Mouse (Mus musculus): ENCODE data around the gene Ptpre.
"Not testable (repeated sequence)": the region's sequence is repeated elsewhere in the genome, so short reads cannot be mapped to it uniquely, and the experiment has no call there.

The Ptpre gene

GRCm38 (mm10) chr7:135537341-135537901, at the start of gene Ptpre:
Gene Ptpre, plus strand, starts transcription at chr7:135537481.
- peak; percentile 86 for ATAC-seq (ENCODE audit: insufficient number of reproducible peaks, low FRiP score, low TSS enrichment)

- no peak for ATAC-seq (ENCODE audit: insufficient number of reproducible peaks, low FRiP score, low TSS enrichment)
Observed at GRCm38 (mm10) chr7:135488214-135488810, 49.0 kb upstream of the Ptpre start.

GRCm38 (mm10) chr7:135489724-135490499, 47.4 kb upstream of the Ptpre start:
- no peak for ATAC-seq (ENCODE audit: insufficient number of reproducible peaks, low FRiP score, low TSS enrichment)

GRCm38 (mm10) chr7:135490500-135490886, 46.8 kb upstream of the Ptpre start:
- no peak for ATAC-seq (ENCODE audit: insufficient number of reproducible peaks, low FRiP score, low TSS enrichment)

GRCm38 (mm10) chr7:135495303-135495702, 42.0 kb upstream of the Ptpre start:
- 0 out of 2 replicates have a peak, but pooled peaks have one; percentile 52 for ATAC-seq (ENCODE audit: insufficient number of reproducible peaks, low FRiP score, low TSS enrichment)

- no peak for ATAC-seq (ENCODE audit: insufficient number of reproducible peaks, low FRiP score, low TSS enrichment)
Observed at GRCm38 (mm10) chr7:135498565-135499186, 38.6 kb upstream of the Ptpre start.

GRCm38 (mm10) chr7:135499403-135499802, 37.9 kb upstream of the Ptpre start:
- ATAC-seq (ENCODE audit: insufficient number of reproducible peaks, low FRiP score, low TSS enrichment), result no peak

GRCm38 (mm10) chr7:135506506-135506905, 30.8 kb upstream of the Ptpre start:
- not testable (repeated sequence) for ATAC-seq (ENCODE audit: insufficient number of reproducible peaks, low FRiP score, low TSS enrichment)

GRCm38 (mm10) chr7:135508602-135509001, 28.7 kb upstream of the Ptpre start:
- ATAC-seq (ENCODE audit: insufficient number of reproducible peaks, low FRiP score, low TSS enrichment), result no peak

- ATAC-seq (ENCODE audit: insufficient number of reproducible peaks, low FRiP score, low TSS enrichment), result no peak
Observed at GRCm38 (mm10) chr7:135509272-135509671, 28.0 kb upstream of the Ptpre start.

- no peak for ATAC-seq (ENCODE audit: insufficient number of reproducible peaks, low FRiP score, low TSS enrichment)
Observed at GRCm38 (mm10) chr7:135510431-135510830, 26.9 kb upstream of the Ptpre start.

- ATAC-seq (ENCODE audit: insufficient number of reproducible peaks, low FRiP score, low TSS enrichment), result no peak
Observed at GRCm38 (mm10) chr7:135511723-135512122, 25.6 kb upstream of the Ptpre start.

- ATAC-seq (ENCODE audit: insufficient number of reproducible peaks, low FRiP score, low TSS enrichment), result no peak
Observed at GRCm38 (mm10) chr7:135517191-135517590, 20.1 kb upstream of the Ptpre start.

GRCm38 (mm10) chr7:135520241-135520640, 17.0 kb upstream of the Ptpre start:
- ATAC-seq (ENCODE audit: insufficient number of reproducible peaks, low FRiP score, low TSS enrichment), result no peak

- no peak for ATAC-seq (ENCODE audit: insufficient number of reproducible peaks, low FRiP score, low TSS enrichment)
Observed at GRCm38 (mm10) chr7:135521755-135522512, 15.3 kb upstream of the Ptpre start.

- ATAC-seq (ENCODE audit: insufficient number of reproducible peaks, low FRiP score, low TSS enrichment), result no peak
Observed at GRCm38 (mm10) chr7:135523981-135524380, 13.3 kb upstream of the Ptpre start.

GRCm38 (mm10) chr7:135524424-135524967, 12.8 kb upstream of the Ptpre start:
- ATAC-seq (ENCODE audit: insufficient number of reproducible peaks, low FRiP score, low TSS enrichment), result no peak

- ATAC-seq (ENCODE audit: insufficient number of reproducible peaks, low FRiP score, low TSS enrichment), result no peak
Observed at GRCm38 (mm10) chr7:135526574-135527152, 10.6 kb upstream of the Ptpre start.

GRCm38 (mm10) chr7:135527169-135527568, 10.1 kb upstream of the Ptpre start:
- ATAC-seq (ENCODE audit: insufficient number of reproducible peaks, low FRiP score, low TSS enrichment), result no peak

- no peak for ATAC-seq (ENCODE audit: insufficient number of reproducible peaks, low FRiP score, low TSS enrichment)
Observed at GRCm38 (mm10) chr7:135528515-135528914, 8.8 kb upstream of the Ptpre start, which contains the start of gene Clrn3. Gene Clrn3, minus strand, starts transcription at chr7:135528654.

All from cerebellum, adult (tissue).